Mouse (Mus musculus) heart, embryonic 15.5 days (tissue): Measurements from ENCODE around the gene Ezh1. TPM values are rescaled to one million over a fixed set of nuclear protein-coding genes. Genes with fewer than 3 reads are reported as not detected.

Source experiments
- ATAC-seq: fragments of 200-750 bp; cut with Nextera tagmentation; replicated peaks from 2 replicates; pipeline ENCODE4 v1.8.0; 2017; ENCODE audit warnings: low read depth, moderate TSS enrichment; ENCODE audit not compliant: insufficient number of reproducible peaks, insufficient read depth, low FRiP score
- H3K27ac ChIP-seq: fragments of 300-500 bp; sonication (generic); 2 replicates; pipeline ENCODE4 v1.5.1; 2015; ENCODE audit warnings: mild to moderate bottlenecking, inconsistent platforms
- H3K27me3 ChIP-seq: fragments of 300-500 bp; sonication (generic); 2 replicates; pipeline ENCODE4 v1.6.1; 2015; ENCODE audit warnings: inconsistent platforms
- H3K36me3 ChIP-seq: fragments of 300-500 bp; sonication (generic); 2 replicates; pipeline ENCODE4 v1.6.1; 2015; ENCODE audit warnings: mild to moderate bottlenecking, inconsistent platforms
- H3K4me1 ChIP-seq: fragments of 300-500 bp; sonication (generic); replicated peaks from 2 replicates; pipeline ENCODE4 v1.6.1; 2015; ENCODE audit warnings: inconsistent platforms
- H3K4me2 ChIP-seq: fragments of 300-500 bp; sonication (generic); 2 replicates; pipeline ENCODE4 v1.6.1; 2015; ENCODE audit warnings: inconsistent platforms, mild to moderate bottlenecking, moderate library complexity
- H3K4me3 ChIP-seq: fragments of 300-500 bp; sonication (generic); 2 replicates; pipeline ENCODE4 v1.5.1; 2015; ENCODE audit warnings: mild to moderate bottlenecking, inconsistent platforms
- H3K9ac ChIP-seq: fragments of 300-500 bp; sonication (generic); 2 replicates; pipeline ENCODE4 v1.6.1; 2015; ENCODE audit warnings: mild to moderate bottlenecking, inconsistent platforms
- H3K9me3 ChIP-seq: fragments of 300-500 bp; sonication (generic); replicated peaks from 2 replicates; pipeline ENCODE4 v1.6.1; 2016; ENCODE audit warnings: inconsistent platforms
- WGBS: fragments of 180-500 bp; shearing (Covaris S2); methylation state at CpG from one replicate; pipeline ENCODE4 v1.1.7; 2015; ENCODE audit warnings: mixed read lengths; 5-methylcytosine and 5-hydroxymethylcytosine counted together
- polyA plus RNA-seq: library from polyadenylated mRNA; unstranded; fragments of >200 nt; fragmentation: Nextera tagmentation; extraction: Ambion mirVana; gene quantifications from 2 replicates; pipeline ENCODE4 v1.2.1, GENCODE M21; 2015

The Ezh1 gene
- polyA plus RNA-seq, 1 experiment from 2014 or later = 13.3 TPM

DNA sequence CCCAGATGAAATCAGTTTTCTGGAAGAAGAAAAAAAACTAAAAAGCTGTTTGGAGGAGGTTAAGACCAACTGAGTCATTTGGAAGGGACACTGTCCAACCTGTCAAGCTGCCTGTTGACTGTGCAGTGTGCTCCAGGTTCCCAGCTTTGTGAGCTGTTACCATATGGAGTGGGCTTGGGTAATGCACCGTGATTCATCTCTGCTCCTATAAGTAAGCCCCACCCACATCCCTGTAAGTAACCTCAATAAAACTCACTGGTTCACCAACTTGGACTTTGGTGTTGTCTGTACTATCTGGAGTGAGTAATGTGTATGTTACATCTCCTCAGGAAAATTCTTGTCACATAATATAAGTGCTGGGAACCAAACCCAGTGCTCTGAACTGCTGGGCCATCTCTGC is 73.4 kb downstream of the Ezh1 start:
- H3K4me3 ChIP-seq = no peak overlapping the region
- H3K9ac ChIP-seq = no peak overlapping the region
- no peaks in the 10 kb centered on the region for H3K27me3 ChIP-seq
- H3K9me3 ChIP-seq = no peaks in the 10 kb centered on the region
- H3K36me3 ChIP-seq = no peaks in the 10 kb centered on the region
- H3K27ac ChIP-seq = no peak overlapping the region
- peaks cover 23% of the 10 kb centered on the region for H3K4me1 ChIP-seq
- H3K4me2 ChIP-seq = no peak overlapping the region
- ATAC-seq = no peak
- 73% methylated on average over 1 of the region's 1 CpGs for WGBS

DNA sequence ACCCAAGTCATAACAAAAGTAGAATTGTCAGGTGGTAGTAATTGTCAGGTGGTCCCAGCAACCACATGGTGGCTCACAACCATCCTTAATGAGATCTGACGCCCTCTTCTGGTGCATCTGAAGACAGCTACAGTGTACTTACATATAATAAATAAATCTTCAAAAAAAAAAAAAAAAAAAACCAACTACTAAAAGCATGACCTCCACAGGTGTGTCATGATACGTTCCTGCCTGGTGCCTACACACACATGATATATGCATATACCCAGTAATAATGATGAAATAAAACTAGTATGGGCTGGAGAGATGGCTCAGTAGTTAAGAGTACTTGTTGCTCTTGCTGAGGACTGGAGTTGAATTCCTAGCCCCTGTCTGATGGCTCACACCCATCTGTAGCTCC is 75.2 kb downstream of the Ezh1 start:
- no peaks in the 10 kb centered on the region for H3K27me3 ChIP-seq
- WGBS = 35% methylated on average over 2 of the region's 2 CpGs
- ATAC-seq = no peak

DNA sequence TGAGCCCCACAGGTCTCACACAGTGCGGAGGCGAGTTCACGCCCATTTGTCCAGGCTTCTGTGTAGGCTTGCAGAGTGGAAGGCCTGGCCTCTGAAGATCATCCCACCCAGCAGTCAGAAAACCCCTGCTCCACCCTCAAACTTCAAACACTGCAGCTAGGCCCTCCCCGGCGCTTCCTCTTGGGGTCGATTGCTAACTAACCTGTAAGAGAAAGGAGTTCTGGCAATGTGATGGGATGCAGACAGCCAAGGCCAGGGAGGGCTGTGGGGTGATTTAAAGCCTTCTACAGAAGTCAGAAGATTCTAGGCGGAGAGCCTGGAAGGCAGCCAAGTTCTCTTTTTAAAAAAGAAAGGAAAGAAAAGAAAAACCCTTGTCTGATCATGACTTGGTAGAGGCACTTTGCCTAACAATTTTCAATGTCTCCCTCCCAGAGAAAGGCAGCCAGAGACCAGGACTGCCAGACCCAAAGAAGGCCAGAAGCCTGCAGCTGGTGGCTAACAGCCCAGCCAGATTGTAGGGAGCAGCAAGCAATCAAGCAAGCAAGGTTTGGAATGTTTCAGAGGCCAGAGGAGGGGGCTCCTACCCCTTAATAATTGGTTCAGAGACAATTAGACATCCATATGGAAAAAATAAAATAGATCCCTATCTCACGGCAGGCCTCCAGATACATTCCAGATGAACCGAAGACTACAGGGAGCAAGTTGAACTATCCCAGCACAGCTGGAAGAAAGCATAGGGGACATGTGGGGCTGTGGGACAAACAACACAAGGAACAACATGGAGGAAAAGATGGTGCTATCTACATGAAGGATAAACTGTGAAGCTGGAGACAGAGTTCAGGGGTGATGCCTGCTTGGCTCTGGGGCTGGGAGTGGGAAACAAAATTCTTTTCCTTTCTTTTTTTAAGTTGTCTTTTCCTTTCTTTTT is 76.8 kb downstream of the Ezh1 start:
- WGBS = 44% methylated on average over 9 of the region's 9 CpGs
- Histone ChIP-seq H3K9me3 (no peaks in the 10 kb centered on the region), H3K27me3 (no peaks in the 10 kb centered on the region), H3K4me3 (no peak overlapping the region), H3K4me2 (no peak overlapping the region), H3K36me3 (no peaks in the 10 kb centered on the region), H3K9ac (peak overlapping the region; percentile 25; the same call in 1 of the 2 replicates), H3K4me1 (peaks cover 13% of the 10 kb centered on the region), H3K27ac (peak overlapping the region; percentile 57)
- no peak for ATAC-seq

More for the DNA sequence above, 75.2 kb downstream of the Ezh1 start:
- no peak overlapping the region for H3K27ac ChIP-seq
- H3K36me3 ChIP-seq = no peaks in the 10 kb centered on the region
- H3K4me1 ChIP-seq = peaks cover 20% of the 10 kb centered on the region
- H3K4me3 ChIP-seq = no peak overlapping the region
- H3K4me2 ChIP-seq = no peak overlapping the region
- H3K9me3 ChIP-seq = no peaks in the 10 kb centered on the region
- no peak overlapping the region for H3K9ac ChIP-seq

DNA sequence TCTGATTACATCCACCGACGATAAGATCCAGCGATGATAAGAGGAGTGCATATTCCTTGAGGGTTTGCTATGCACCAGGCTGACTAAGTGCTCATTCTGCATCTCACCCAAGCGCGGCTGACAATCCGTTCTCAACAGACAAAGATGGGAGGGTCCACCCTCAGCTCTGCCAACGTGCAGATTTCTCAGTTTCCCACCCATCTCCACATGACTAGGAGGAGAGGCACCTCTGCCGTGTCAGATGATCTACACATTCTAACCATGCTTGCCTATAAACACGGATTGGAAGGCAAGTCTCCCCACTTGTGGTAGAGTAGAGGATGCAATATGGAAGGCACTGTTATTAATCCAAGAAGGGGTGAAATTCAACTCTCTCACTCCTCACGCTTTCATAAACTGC is 77.5 kb downstream of the Ezh1 start:
- Histone ChIP-seq H3K9me3 (no peaks in the 10 kb centered on the region), H3K4me1 (peaks cover 14% of the 10 kb centered on the region), H3K27ac (peak overlapping the region; percentile 57; the same call in 1 of the 2 replicates), H3K4me3 (no peak overlapping the region), H3K9ac (no peak overlapping the region; the same call in 1 of the 2 replicates), H3K4me2 (no peak overlapping the region), H3K36me3 (no peaks in the 10 kb centered on the region), H3K27me3 (no peaks in the 10 kb centered on the region)
- WGBS = 65% methylated on average over 10 of the region's 10 CpGs
- ATAC-seq = no peak

DNA sequence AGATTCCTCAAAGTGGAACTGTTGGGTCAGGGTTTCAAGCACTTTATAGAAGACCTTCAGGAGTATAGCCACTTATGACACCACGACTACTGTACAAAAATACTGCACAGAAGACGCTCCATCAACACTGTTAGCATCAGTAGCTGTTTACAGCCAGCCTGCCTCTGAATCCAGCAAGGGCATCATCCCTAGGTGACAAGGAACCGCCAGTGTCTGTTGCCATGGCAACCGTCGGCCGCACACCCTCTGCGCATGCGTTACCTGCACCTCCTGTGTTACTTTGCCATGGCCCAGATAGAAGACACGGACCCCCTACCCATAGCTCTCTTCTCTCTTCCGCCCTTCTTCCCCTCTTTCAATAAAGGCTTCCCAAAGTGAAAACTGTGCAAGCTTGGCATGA is 79.9 kb downstream of the Ezh1 start:
- Histone ChIP-seq H3K36me3 (no peaks in the 10 kb centered on the region), H3K27me3 (no peaks in the 10 kb centered on the region), H3K4me1 (peaks cover 23% of the 10 kb centered on the region), H3K9me3 (no peaks in the 10 kb centered on the region), H3K4me3 (no peak overlapping the region), H3K4me2 (no peak overlapping the region), H3K9ac (no peak overlapping the region), H3K27ac (no peak overlapping the region)
- no peak for ATAC-seq
- WGBS = 38% methylated on average over 10 of the region's 10 CpGs

DNA sequence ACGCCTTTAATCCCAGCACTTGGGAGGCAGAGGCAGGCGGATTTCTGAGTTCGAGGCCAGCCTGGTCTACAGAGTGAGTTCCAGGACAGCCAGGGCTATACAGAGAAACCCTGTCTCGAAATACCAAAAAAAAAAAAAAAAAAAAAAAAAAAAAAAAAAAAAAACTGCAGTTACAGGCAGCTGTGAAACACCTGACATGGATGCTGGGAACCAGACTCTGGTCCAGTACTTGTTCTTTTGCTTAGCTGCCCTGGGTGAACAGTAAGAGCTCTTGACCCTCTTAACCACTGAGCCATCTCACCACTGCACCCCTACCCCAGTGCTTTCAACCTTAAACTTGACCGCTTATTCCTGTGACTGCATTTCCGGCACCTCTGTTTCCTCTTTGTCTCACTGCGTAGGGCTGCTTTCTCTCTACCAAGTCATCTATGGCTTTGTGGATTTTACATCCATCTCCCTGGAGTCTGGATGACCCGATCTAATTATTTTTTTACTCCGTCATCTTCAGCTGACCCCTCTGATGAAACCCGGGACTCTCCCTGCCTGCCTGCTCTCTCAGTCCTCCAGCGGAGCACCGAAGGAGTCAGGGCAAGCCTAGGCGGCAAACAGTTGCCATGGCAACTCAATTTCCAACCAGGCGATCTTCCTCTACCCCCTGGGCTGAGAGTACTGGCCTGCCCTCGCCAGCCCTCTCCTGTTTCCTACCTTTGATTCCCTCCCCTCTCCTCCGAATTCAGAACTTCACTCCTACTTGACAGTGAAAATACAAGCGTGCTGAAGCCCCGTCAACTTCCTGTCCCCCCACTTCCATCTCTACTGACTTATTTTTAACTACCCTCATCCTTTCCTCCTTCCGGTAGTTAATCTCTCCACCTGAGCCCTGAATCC is 82.7 kb downstream of the Ezh1 start:
- Histone ChIP-seq H3K9ac (no peak overlapping the region), H3K27me3 (no peaks in the 10 kb centered on the region), H3K9me3 (no peaks in the 10 kb centered on the region), H3K27ac (no peak overlapping the region), H3K4me3 (peak overlapping the region; percentile 38), H3K4me1 (peaks cover 33% of the 10 kb centered on the region), H3K36me3 (no peaks in the 10 kb centered on the region), H3K4me2 (peak overlapping the region; percentile 59)
- 27% methylated on average over 19 of the region's 19 CpGs for WGBS
- ATAC-seq = no peak; the same call in 1 of the 2 replicates

DNA sequence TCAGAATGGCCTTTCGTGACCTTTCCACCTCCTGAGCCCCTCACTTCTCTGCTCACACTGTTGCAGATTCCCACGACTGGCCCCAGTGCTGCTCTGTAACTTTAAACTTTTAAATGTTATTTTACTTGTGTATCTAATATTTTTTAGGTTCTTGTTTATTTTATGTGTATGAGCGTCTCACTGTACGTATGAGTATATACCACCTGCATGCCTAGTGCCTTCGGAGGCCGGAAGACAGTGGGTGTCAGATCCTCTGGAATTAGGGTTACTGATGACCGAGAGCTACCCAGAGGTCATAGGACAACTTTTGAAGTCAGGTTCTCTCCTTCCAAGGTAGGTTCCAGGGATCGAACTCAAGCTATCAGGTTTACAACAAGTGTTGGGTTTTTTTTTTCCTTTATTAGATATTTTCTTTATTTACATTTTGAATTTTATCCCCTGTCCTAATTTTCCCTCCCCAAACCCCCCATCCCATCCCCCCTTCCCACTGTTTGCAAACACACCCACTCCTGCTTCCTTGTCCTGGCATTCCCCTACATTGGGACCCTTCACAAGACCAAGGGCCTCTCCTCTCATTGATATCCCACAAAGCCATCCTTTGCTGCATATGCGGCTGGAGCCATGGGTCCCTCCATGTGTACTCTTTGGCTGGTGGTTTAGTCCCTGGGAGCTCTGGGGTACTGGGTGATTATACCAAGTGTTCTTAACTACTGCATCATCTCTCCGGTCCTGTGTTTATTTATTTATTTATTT is 83.9 kb downstream of the Ezh1 start:
- peaks cover 33% of the 10 kb centered on the region for H3K4me1 ChIP-seq
- no peak for ATAC-seq
- no peaks in the 10 kb centered on the region for H3K36me3 ChIP-seq
- H3K9ac ChIP-seq = no peak overlapping the region
- H3K27me3 ChIP-seq = no peaks in the 10 kb centered on the region
- no peak overlapping the region for H3K4me2 ChIP-seq
- H3K27ac ChIP-seq = no peak overlapping the region
- no peak overlapping the region for H3K4me3 ChIP-seq
- 82% methylated on average over 10 of the region's 10 CpGs for WGBS
- no peaks in the 10 kb centered on the region for H3K9me3 ChIP-seq

Other genes with a start within 250 kb of the Ezh1 start
- 54.1 and 54.4 TPM in 2 replicates for gene Atp6v0a1, start 217.0 kb downstream of the Ezh1 start, polyA plus RNA-seq
- 11.6 and 16.3 TPM in 2 replicates for gene Naglu, start 156.5 kb downstream of the Ezh1 start, polyA plus RNA-seq
- not detected in 2 replicates for gene Hsd17b1, start 148.1 kb downstream of the Ezh1 start, polyA plus RNA-seq
- gene Coasy, start 143.9 kb downstream of the Ezh1 start, polyA plus RNA-seq = 26.6 and 29.0 TPM in 2 replicates
- 34.5 and 38.8 TPM in 2 replicates for gene Mlx, start 139.2 kb downstream of the Ezh1 start, polyA plus RNA-seq
- gene Psmc3ip, start 131.0 kb downstream of the Ezh1 start, polyA plus RNA-seq = 16.6 and 20.0 TPM in 2 replicates
- 15.3 and 18.2 TPM in 2 replicates for gene Retreg3, start 106.6 kb downstream of the Ezh1 start, polyA plus RNA-seq
- gene Tubg1, start 106.5 kb downstream of the Ezh1 start, polyA plus RNA-seq = 62.1 and 71.6 TPM in 2 replicates
- 2.7 and 3.4 TPM in 2 replicates for gene Tubg2, start 70.6 kb downstream of the Ezh1 start, polyA plus RNA-seq
- gene Cntnap1, start 55.9 kb downstream of the Ezh1 start, polyA plus RNA-seq = 0.50 and 0.85 TPM in 2 replicates
- gene Plekhh3, start 55.1 kb downstream of the Ezh1 start, polyA plus RNA-seq = 10.5 and 13.6 TPM in 2 replicates
- gene Ccr10, start 51.0 kb downstream of the Ezh1 start, polyA plus RNA-seq = 0.28 and 0.38 TPM in 2 replicates
- 196 and 210 TPM in 2 replicates for gene Ramp2, start 19.6 kb upstream of the Ezh1 start, polyA plus RNA-seq
- gene Vps25, start 27.2 kb upstream of the Ezh1 start, polyA plus RNA-seq = 89.1 and 106 TPM in 2 replicates
- 4.1 and 7.2 TPM in 2 replicates for gene Wnk4, start 34.1 kb upstream of the Ezh1 start, polyA plus RNA-seq
- gene Cntd1, start 52.5 kb upstream of the Ezh1 start, polyA plus RNA-seq = 0.61 and 0.68 TPM in 2 replicates
- 151 and 169 TPM in 2 replicates for gene Coa3, start 52.7 kb upstream of the Ezh1 start, polyA plus RNA-seq
- 114 and 145 TPM in 2 replicates for gene Becn1, start 75.8 kb upstream of the Ezh1 start, polyA plus RNA-seq
- 89.2 and 109 TPM in 2 replicates for gene Psme3, start 89.8 kb upstream of the Ezh1 start, polyA plus RNA-seq
- gene Aoc2, start 98.6 kb upstream of the Ezh1 start, polyA plus RNA-seq = 0.43 and 0.95 TPM in 2 replicates
- 1.9 and 2.7 TPM in 2 replicates for gene Aoc3, start 104.1 kb upstream of the Ezh1 start, polyA plus RNA-seq
- not detected in 2 replicates for gene G6pc, start 141.1 kb upstream of the Ezh1 start, polyA plus RNA-seq
- gene Aarsd1, start 191.2 kb upstream of the Ezh1 start, polyA plus RNA-seq = 36.9 and 42.7 TPM in 2 replicates
- gene Gm27029, start 198.3 kb upstream of the Ezh1 start, polyA plus RNA-seq = 12.1 and 15.9 TPM in 2 replicates
- 13.9 and 18.2 TPM in 2 replicates for gene Rundc1, start 198.6 kb upstream of the Ezh1 start, polyA plus RNA-seq
- 66.5 and 81.5 TPM in 2 replicates for gene Ptges3l, start 198.9 kb upstream of the Ezh1 start, polyA plus RNA-seq
- gene Rpl27, start 215.8 kb upstream of the Ezh1 start, polyA plus RNA-seq = 174 and 211 TPM in 2 replicates
- gene Ifi35, start 221.9 kb upstream of the Ezh1 start, polyA plus RNA-seq = 18.0 and 25.9 TPM in 2 replicates
- 9.1 and 10.1 TPM in 2 replicates for gene Rnd2, start 238.5 kb upstream of the Ezh1 start, polyA plus RNA-seq
- gene Vat1, start 239.8 kb upstream of the Ezh1 start, polyA plus RNA-seq = 30.2 and 38.6 TPM in 2 replicates